Mouse (Mus musculus): ENCODE measurements at regions not wholly inside any gene's neighbourhood (a gene's known extent, or its start where the extent isn't known, plus 50 kb on each side); places are given as distances from the start of the nearest gene placed in this dataset.

GRCm38 (mm10) chr14:29786431-29786830, 64.8 kb upstream of the Cacna2d3 start:
- TF ChIP-seq CTCF (IDR thresholded peaks at IDR 0.05; ENCODE audit: low read depth, low read length) (no peak), POLR2A (IDR thresholded peaks at IDR 0.05; ENCODE audit: insufficient read depth, low read length) (no peak), EP300 (IDR thresholded peaks at IDR 0.05; ENCODE audit: insufficient read depth, low read depth, low read length) (no peak)
